Comparison of ENCODE assay signal across 8 mouse cellular contexts in the genomic region with DNA sequence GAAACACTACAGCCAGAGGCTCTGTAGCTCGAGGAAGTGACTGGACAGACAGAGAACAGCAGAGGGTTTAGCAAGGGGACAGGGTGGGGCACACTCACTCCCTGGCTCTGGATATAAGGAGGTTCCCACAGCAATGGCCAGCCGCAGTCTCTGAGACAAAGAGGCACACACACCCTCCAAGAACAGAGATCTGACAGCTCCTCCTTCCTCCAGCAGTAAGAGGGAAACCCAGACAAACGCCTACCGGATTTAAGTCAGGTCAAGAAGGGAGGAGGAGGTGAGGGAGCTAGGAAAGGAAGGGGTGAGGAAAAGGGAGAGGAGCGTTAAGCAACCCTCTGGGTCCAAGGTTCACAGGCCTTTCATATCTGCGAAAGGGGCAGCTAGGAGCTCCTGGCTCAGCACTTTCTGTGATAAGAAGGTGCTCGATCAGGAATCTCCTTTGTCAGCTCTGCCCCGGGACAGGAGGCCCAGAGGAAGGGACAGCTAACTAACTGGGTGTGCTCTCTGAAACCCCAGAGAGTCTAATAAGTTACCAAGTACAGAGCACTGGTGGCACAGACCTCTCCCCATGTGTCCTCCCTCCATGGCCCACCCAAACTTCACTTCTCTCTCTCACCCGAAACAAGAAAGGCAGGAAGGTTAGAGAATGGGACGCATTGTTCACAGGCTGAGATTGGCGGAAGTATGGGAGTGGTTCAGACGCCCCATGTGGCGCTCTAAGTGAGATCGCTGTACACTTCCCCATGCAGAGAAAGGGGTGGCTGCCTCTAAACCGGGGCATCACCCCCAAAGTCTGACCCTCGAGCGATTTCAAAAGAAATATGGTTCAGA. TPM values are rescaled to one million over a fixed set of nuclear protein-coding genes. Genes with fewer than 3 reads are reported as not detected.
A peak's percentile ranks its signal among the peaks of the same experiment; 100 is the strongest.
DNase-seq lines count a peak whose midpoint lies in the region; ATAC-seq and TF ChIP-seq lines count a peak whose summit lies in the region.

No protein-coding gene starts in this region.

- H3K27me3 ChIP-seq in hindbrain, embryonic 12.5 days = peaks cover 22% of the 10 kb centered on the region
- no peaks in the 10 kb centered on the region for H3K27me3 ChIP-seq in liver, embryonic 11.5 days (replicated peaks; ENCODE audit: control insufficient read depth, insufficient read depth, low read length)
- H3K27me3 ChIP-seq in cerebellum, adult 2 months (ENCODE audit: control insufficient read depth, insufficient read depth, low read length) = no peaks in the 10 kb centered on the region

- 42% methylated on average over 17 of the region's 17 CpGs for WGBS in hindbrain, embryonic 12.5 days
- WGBS in liver, embryonic 11.5 days = 25% methylated on average over 17 of the region's 17 CpGs
- WGBS in cerebellum, adult 2 months = 55% methylated on average over 17 of the region's 17 CpGs

- no peak for TF ChIP-seq POLR2A in cerebellum, adult 2 months (IDR thresholded peaks at IDR 0.05; ENCODE audit: borderline replicate concordance, insufficient read depth, low read length)

- no peak for TF ChIP-seq CTCF in cerebellum, adult 2 months (IDR thresholded peaks at IDR 0.05; ENCODE audit: borderline replicate concordance, insufficient read depth, low read depth, low read length)

- ATAC-seq in hindbrain, embryonic 12.5 days (ENCODE audit: low FRiP score) = no peak
- ATAC-seq in liver, embryonic 11.5 days (replicated peaks; ENCODE audit: low FRiP score) = peak; percentile 58

- no peaks in the 10 kb centered on the region for H3K36me3 ChIP-seq in hindbrain, embryonic 12.5 days
- H3K36me3 ChIP-seq in liver, embryonic 11.5 days (ENCODE audit: control insufficient read depth, insufficient read depth, low read length) = no peaks in the 10 kb centered on the region

- no peak overlapping the region; the same call in 1 of the 2 replicates for H3K4me2 ChIP-seq in hindbrain, embryonic 12.5 days (replicated peaks)
- H3K4me2 ChIP-seq in liver, embryonic 11.5 days = peak overlapping the region; percentile 54

- no peak overlapping the region for H3K4me3 ChIP-seq in hindbrain, embryonic 12.5 days
- no peak overlapping the region for H3K4me3 ChIP-seq in liver, embryonic 11.5 days (ENCODE audit: low read depth, low read length)
- H3K4me3 ChIP-seq in cerebellum, adult 2 months (replicated peaks; ENCODE audit: insufficient read depth, low read depth, low read length) = no peak overlapping the region

- peak overlapping the region; percentile 35; the same call in 1 of the 2 replicates for H3K9ac ChIP-seq in hindbrain, embryonic 12.5 days
- H3K9ac ChIP-seq in liver, embryonic 11.5 days (ENCODE audit: low read depth, low read length) = peak overlapping the region; percentile 48; the same call in 1 of the 2 replicates

- peak overlapping the region; percentile 40; the same call in 1 of the 2 replicates for H3K27ac ChIP-seq in hindbrain, embryonic 12.5 days
- peak overlapping the region; percentile 20 for H3K27ac ChIP-seq in liver, embryonic 11.5 days (ENCODE audit: low read depth, low read length)
- H3K27ac ChIP-seq in cerebellum, adult 2 months (ENCODE audit: insufficient read depth, low read length) = no peak overlapping the region

- H3K4me1 ChIP-seq in hindbrain, embryonic 12.5 days = peaks cover 22% of the 10 kb centered on the region
- H3K4me1 ChIP-seq in liver, embryonic 11.5 days (replicated peaks; ENCODE audit: control insufficient read depth, insufficient read depth, low read length) = peaks cover 20% of the 10 kb centered on the region
- H3K4me1 ChIP-seq in cerebellum, adult 2 months (ENCODE audit: control insufficient read depth, insufficient read depth, low read length) = no peaks in the 10 kb centered on the region

- DNase-seq in urinary bladder, postnatal 14 days (ENCODE audit: low spot score) = peak; percentile 34
- no peak for DNase-seq in urinary bladder, postnatal 25 days (ENCODE audit: low spot score)
- DNase-seq in liver, embryonic 11.5 days (ENCODE audit: low spot score) = no peak
- peak; percentile 25 to 45 for DNase-seq in monocyte, adult 2 months (ENCODE audit: low read depth in 1 of 2, low spot score in 2 of 2)
- DNase-seq in cerebellum, adult 2 months = no peak
- DNase-seq in adrenal gland, postnatal 36 days = no peak
- DNase-seq in spleen, postnatal 10 days (ENCODE audit: low spot score in 2 of 2) = no peak

- H3K9me3 ChIP-seq in hindbrain, embryonic 12.5 days (replicated peaks) = no peaks in the 10 kb centered on the region
- H3K9me3 ChIP-seq in liver, embryonic 11.5 days (ENCODE audit: control insufficient read depth, low read length) = no peaks in the 10 kb centered on the region

RNA-seq across cellular contexts. Expression of gene Slc7a7, which starts 7.4 kb away (rescaled TPM):
- 5.1 and 5.2 TPM in 2 replicates for polyA plus RNA-seq in hindbrain, embryonic 12.5 days (2016; fragmentation: Nextera tagmentation; extraction: Ambion mirVana)
- polyA plus RNA-seq in liver, embryonic 11.5 days (2014; fragmentation: Nextera tagmentation; extraction: Ambion mirVana) = 8.3 and 10.0 TPM in 2 replicates
- polyA plus RNA-seq in cerebellum, adult 2 months (2012; rRNA removed) = 1.4 and 1.5 TPM in 2 replicates
- total RNA-seq in adrenal gland, postnatal 36 days (2021) = 1 to 10 TPM; 3.8 to 4.0 TPM

RNA-seq across cellular contexts. Expression of gene Mrpl52, which starts 16.5 kb away (rescaled TPM):
- polyA plus RNA-seq in hindbrain, embryonic 12.5 days (2016; fragmentation: Nextera tagmentation; extraction: Ambion mirVana) = 239 and 255 TPM in 2 replicates
- 309 and 329 TPM in 2 replicates for polyA plus RNA-seq in liver, embryonic 11.5 days (2014; fragmentation: Nextera tagmentation; extraction: Ambion mirVana)
- 130 and 136 TPM in 2 replicates for polyA plus RNA-seq in cerebellum, adult 2 months (2012; rRNA removed)
- 100 to 1,000 TPM; 211 to 217 TPM for total RNA-seq in adrenal gland, postnatal 36 days (2021)

RNA-seq across cellular contexts. Expression of gene Mmp14, which starts 21.2 kb away (rescaled TPM):
- 113 and 117 TPM in 2 replicates for polyA plus RNA-seq in hindbrain, embryonic 12.5 days (2016; fragmentation: Nextera tagmentation; extraction: Ambion mirVana)
- polyA plus RNA-seq in liver, embryonic 11.5 days (2014; fragmentation: Nextera tagmentation; extraction: Ambion mirVana) = 56.6 and 57.6 TPM in 2 replicates
- polyA plus RNA-seq in cerebellum, adult 2 months (2012; rRNA removed) = 14.9 and 15.9 TPM in 2 replicates
- total RNA-seq in adrenal gland, postnatal 36 days (2021) = 10 to 100 TPM; 42.2 to 54.4 TPM

RNA-seq across cellular contexts. Expression of gene Oxa1l, which starts 49.6 kb away (rescaled TPM):
- polyA plus RNA-seq in hindbrain, embryonic 12.5 days (2016; fragmentation: Nextera tagmentation; extraction: Ambion mirVana) = 39.2 and 42.2 TPM in 2 replicates
- 42.3 and 46.7 TPM in 2 replicates for polyA plus RNA-seq in liver, embryonic 11.5 days (2014; fragmentation: Nextera tagmentation; extraction: Ambion mirVana)
- polyA plus RNA-seq in cerebellum, adult 2 months (2012; rRNA removed) = 87.4 and 95.2 TPM in 2 replicates
- total RNA-seq in adrenal gland, postnatal 36 days (2021) = 100 to 1,000 TPM in 1 of 2 experiments, 10 to 100 TPM in 1; 81.8 to 102 TPM

RNA-seq across cellular contexts. Expression of gene Lrp10, which starts 53.7 kb away (rescaled TPM):
- 34.7 and 36.0 TPM in 2 replicates for polyA plus RNA-seq in hindbrain, embryonic 12.5 days (2016; fragmentation: Nextera tagmentation; extraction: Ambion mirVana)
- polyA plus RNA-seq in liver, embryonic 11.5 days (2014; fragmentation: Nextera tagmentation; extraction: Ambion mirVana) = 38.6 and 41.3 TPM in 2 replicates
- 48.1 and 48.6 TPM in 2 replicates for polyA plus RNA-seq in cerebellum, adult 2 months (2012; rRNA removed)
- 100 to 1,000 TPM; 106 to 131 TPM for total RNA-seq in adrenal gland, postnatal 36 days (2021)

Comparison
In these comparisons a context has a peak if more than half of its experiments do, and no peak if none do; other contexts are left out.
1. DNase-seq: peak in urinary bladder, postnatal 14 days (single experiment) and monocyte, adult 2 months (2 of 2); none in urinary bladder, postnatal 25 days (single experiment), liver, embryonic 11.5 days (single experiment), cerebellum, adult 2 months (0 of 2), adrenal gland, postnatal 36 days (0 of 2) and spleen, postnatal 10 days (0 of 2).